ENCODE assay signal across 8 mouse cellular contexts in genomic region chr19:4865147-4865546, GRCm38 (mm10). TPM values are rescaled to one million over a fixed set of nuclear protein-coding genes. Genes with fewer than 3 reads are reported as not detected.
A peak's percentile ranks its signal among the peaks of the same experiment; 100 is the strongest.
DNase-seq lines count a peak whose midpoint lies in the region; ATAC-seq and TF ChIP-seq lines count a peak whose summit lies in the region.

No protein-coding gene starts in this region.

- TF ChIP-seq CTCF in left cerebral cortex, adult 2 months (IDR thresholded peaks at IDR 0.05) = no peak

- ATAC-seq in common myeloid progenitor, adult 5-6 weeks (replicated peaks; ENCODE audit: low read depth, poor library complexity, severe bottlenecking) = peak; percentile 73
- peak; percentile 35 for ATAC-seq in inflammation-experienced regulatory T-cells, adult 6 months

- H3K4me3 ChIP-seq in left cerebral cortex, adult 2 months = no peak overlapping the region

- no peak overlapping the region for H3K27ac ChIP-seq in left cerebral cortex, adult 2 months

- intact Hi-C loops in left cerebral cortex, postnatal 4 days (cut with DNase I) = no loop called here
- intact Hi-C loops in left cerebral cortex, adult 2 months (cut with DNase I) = no loop called here

- DNase-seq in left cerebral cortex, postnatal 4 days = peak; percentile 51
- no peak for DNase-seq in left cerebral cortex, adult 2 months (ENCODE audit: extremely low spot score in 1 of 2, low spot score in 2 of 2)
- DNase-seq in lung, postnatal 14 days = peak; percentile 31
- no peak for DNase-seq in natural killer cell, adult 2 months (ENCODE audit: low spot score in 2 of 2)
- no peak for DNase-seq in spleen, postnatal 36 days (ENCODE audit: low spot score in 2 of 2)
- DNase-seq in gastrocnemius, adult 18-20 months (ENCODE audit: low spot score) = no peak

RNA-seq across cellular contexts. Expression of gene Ctsf, which starts 10.2 kb away (rescaled TPM):
- total RNA-seq in left cerebral cortex, postnatal 4 days (2021) = 10 to 100 TPM; 66.9 to 70.3 TPM
- 100 to 1,000 TPM; 102 to 107 TPM for total RNA-seq in left cerebral cortex, adult 2 months (2021)
- 4.7 and 11.5 TPM in 2 replicates for total RNA-seq in common myeloid progenitor, adult 5-6 weeks (2017)
- 1 to 10 TPM in 2 of 3 experiments, not detected in 1; 2.2 to 5.0 TPM for polyA plus RNA-seq in inflammation-experienced regulatory T-cells, adult 6 months (2017; shearing (Covaris generic))
- 10 to 100 TPM; 26.6 to 30.1 TPM for total RNA-seq in gastrocnemius, adult 18-20 months (2021)

RNA-seq across cellular contexts. Expression of gene Actn3, which starts 12.6 kb away (rescaled TPM):
- 1 to 10 TPM; 2.5 to 3.4 TPM for total RNA-seq in left cerebral cortex, postnatal 4 days (2021)
- total RNA-seq in left cerebral cortex, adult 2 months (2021) = 1 to 10 TPM; 1.4 to 1.5 TPM
- 0.37 TPM in 1 of 2 replicates, not detected in the other for total RNA-seq in common myeloid progenitor, adult 5-6 weeks (2017)
- under 1 TPM in 1 of 3 experiments, not detected in 2; 0.36 TPM for polyA plus RNA-seq in inflammation-experienced regulatory T-cells, adult 6 months (2017; shearing (Covaris generic))
- total RNA-seq in gastrocnemius, adult 18-20 months (2021) = 1,000 to 10,000 TPM; 7,595 to 9,342 TPM

RNA-seq across cellular contexts. Expression of gene Zdhhc24, which starts 13.3 kb away (rescaled TPM):
- 10 to 100 TPM; 17.7 to 21.0 TPM for total RNA-seq in left cerebral cortex, postnatal 4 days (2021)
- 10 to 100 TPM; 24.7 to 25.9 TPM for total RNA-seq in left cerebral cortex, adult 2 months (2021)
- 9.2 and 9.6 TPM in 2 replicates for total RNA-seq in common myeloid progenitor, adult 5-6 weeks (2017)
- polyA plus RNA-seq in inflammation-experienced regulatory T-cells, adult 6 months (2017; shearing (Covaris generic)) = 1 to 10 TPM; 5.1 to 6.7 (median 6.7) TPM
- 1 to 10 TPM; 2.0 to 2.3 TPM for total RNA-seq in gastrocnemius, adult 18-20 months (2021)

RNA-seq across cellular contexts. Expression of gene Ccdc87, which starts 26.0 kb away (rescaled TPM):
- 1 to 10 TPM; 1.7 to 2.0 TPM for total RNA-seq in left cerebral cortex, postnatal 4 days (2021)
- 1 to 10 TPM; 2.0 to 2.6 TPM for total RNA-seq in left cerebral cortex, adult 2 months (2021)
- total RNA-seq in common myeloid progenitor, adult 5-6 weeks (2017) = not detected in 2 replicates
- not detected for polyA plus RNA-seq in inflammation-experienced regulatory T-cells, adult 6 months (2017; shearing (Covaris generic))
- total RNA-seq in gastrocnemius, adult 18-20 months (2021) = not detected

RNA-seq across cellular contexts. Expression of gene Ccs, which starts 26.0 kb away (rescaled TPM):
- total RNA-seq in left cerebral cortex, postnatal 4 days (2021) = 10 to 100 TPM; 38.1 to 41.0 TPM
- total RNA-seq in left cerebral cortex, adult 2 months (2021) = 10 to 100 TPM; 29.8 to 30.3 TPM
- 37.3 and 61.4 TPM in 2 replicates for total RNA-seq in common myeloid progenitor, adult 5-6 weeks (2017)
- 10 to 100 TPM; 47.2 to 94.6 (median 80.5) TPM for polyA plus RNA-seq in inflammation-experienced regulatory T-cells, adult 6 months (2017; shearing (Covaris generic))
- total RNA-seq in gastrocnemius, adult 18-20 months (2021) = 10 to 100 TPM; 20.0 to 24.1 TPM

Comparison
In these comparisons a context has a peak if more than half of its experiments do, and no peak if none do; other contexts are left out.
1. DNase-seq: peak in left cerebral cortex, postnatal 4 days (single experiment) and lung, postnatal 14 days (single experiment); none in left cerebral cortex, adult 2 months (0 of 2), natural killer cell, adult 2 months (0 of 2), spleen, postnatal 36 days (0 of 2) and gastrocnemius, adult 18-20 months (single experiment).
2. RNA of gene Actn3, which starts 12.6 kb away (total RNA-seq): 7,595 to 9,342 TPM in gastrocnemius, adult 18-20 months; 2.5 to 3.4 TPM in left cerebral cortex, postnatal 4 days, 1.4 to 1.5 TPM in left cerebral cortex, adult 2 months and 0.37 TPM in common myeloid progenitor, adult 5-6 weeks; every median in the first group is over 1,000 times any median in the second.